Comparison of ENCODE assay signal across 11 mouse cellular contexts in the genomic region with DNA sequence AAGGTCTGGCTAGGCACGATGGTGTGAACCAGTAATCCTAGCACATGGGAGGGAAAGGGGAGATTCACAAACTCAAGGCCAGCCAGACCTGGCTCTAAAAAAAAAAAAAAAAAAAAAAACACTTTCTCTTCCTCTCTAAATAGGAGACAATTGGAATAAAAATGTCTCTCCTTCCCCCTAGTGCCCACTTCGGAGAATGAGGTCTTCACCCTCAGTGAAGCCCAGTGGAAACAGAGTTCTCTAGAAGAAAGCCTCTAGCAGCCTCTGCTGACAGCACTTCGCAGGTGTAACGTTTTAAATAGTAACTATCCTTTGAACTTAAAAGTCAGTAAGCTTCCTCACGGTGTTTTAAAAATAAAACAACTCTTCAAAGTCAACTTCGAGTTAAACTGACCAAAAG. TPM values are rescaled to one million over a fixed set of nuclear protein-coding genes. Genes with fewer than 3 reads are reported as not detected.
DNase-seq lines count a peak whose midpoint lies in the region; ATAC-seq and TF ChIP-seq lines count a peak whose summit lies in the region.
"Had no signal": no experiment of that assay in that cellular context is flagged by ENCODE, and none has a peak within 500 bp of the region (broad histone marks: within the 10 kb centered on the region; RNA-seq: fewer than 3 reads in every experiment).

No protein-coding gene starts in this region.

- peak; percentile 5 for DNase-seq in forebrain, embryonic 14.5 days (ENCODE audit: low spot score)
- DNase-seq in kidney, postnatal 0 days (ENCODE audit: low spot score) = peak; percentile 84
- DNase-seq in kidney, adult 11 months = no peak
- DNase-seq in retina, postnatal 1 day = peak; percentile 2
- no peak for DNase-seq in retina, embryonic 14.5 days (ENCODE audit: low spot score)
- no peak for DNase-seq in urinary bladder, postnatal 36 days (ENCODE audit: low spot score in 2 of 2)
- no peak for DNase-seq in thymus, postnatal 0 days (ENCODE audit: low spot score)
- DNase-seq: left cerebral cortex, postnatal 4 days; lung, adult 2 months had no signal

- WGBS in forebrain, embryonic 14.5 days = 84% methylated on average over 6 of the region's 6 CpGs
- 85% methylated on average over 6 of the region's 6 CpGs for WGBS in forebrain, embryonic 13.5 days
- WGBS in kidney, postnatal 0 days = 28% methylated on average over 6 of the region's 6 CpGs

- H3K4me3 ChIP-seq in forebrain, embryonic 14.5 days (ENCODE audit: low read depth, low read length) = no peak overlapping the region
- no peak overlapping the region for H3K4me3 ChIP-seq in forebrain, embryonic 13.5 days
- no peak overlapping the region for H3K4me3 ChIP-seq in kidney, postnatal 0 days (replicated peaks; ENCODE audit: low read depth, low read length)
- H3K4me3 ChIP-seq: forebrain, embryonic 10.5 days had no signal

- H3K9me3 ChIP-seq in forebrain, embryonic 14.5 days (replicated peaks; ENCODE audit: control insufficient read depth, low read length) = no peaks in the 10 kb centered on the region
- no peaks in the 10 kb centered on the region for H3K9me3 ChIP-seq in forebrain, embryonic 13.5 days (replicated peaks)
- no peaks in the 10 kb centered on the region for H3K9me3 ChIP-seq in kidney, postnatal 0 days (replicated peaks; ENCODE audit: low read length)
- H3K9me3 ChIP-seq: forebrain, embryonic 10.5 days had no signal

- H3K36me3 ChIP-seq in forebrain, embryonic 14.5 days (ENCODE audit: control insufficient read depth, insufficient read depth, low read length) = peaks cover 22% of the 10 kb centered on the region; the same call in 1 of the 2 replicates
- H3K36me3 ChIP-seq in forebrain, embryonic 13.5 days (ENCODE audit: poor library complexity, severe bottlenecking) = peaks cover 44% of the 10 kb centered on the region
- 0 out of 2 replicates have a peak, but pooled peaks cover 3% of the 10 kb centered on the region for H3K36me3 ChIP-seq in kidney, postnatal 0 days (ENCODE audit: insufficient read depth, low read length)

- no peak overlapping the region for H3K4me2 ChIP-seq in forebrain, embryonic 14.5 days (ENCODE audit: low read length)
- H3K4me2 ChIP-seq in forebrain, embryonic 13.5 days = no peak overlapping the region
- peak overlapping the region; percentile 21; the same call in 1 of the 2 replicates for H3K4me2 ChIP-seq in kidney, postnatal 0 days (ENCODE audit: low read length)

- no peak overlapping the region for H3K27ac ChIP-seq in forebrain, embryonic 14.5 days (ENCODE audit: low read depth, low read length)
- H3K27ac ChIP-seq in forebrain, embryonic 13.5 days = no peak overlapping the region
- H3K27ac ChIP-seq in kidney, postnatal 0 days = no peak overlapping the region
- H3K27ac ChIP-seq: forebrain, embryonic 10.5 days had no signal

- no peaks in the 10 kb centered on the region for H3K27me3 ChIP-seq in forebrain, embryonic 14.5 days (replicated peaks; ENCODE audit: control insufficient read depth, insufficient read depth, low read length)
- H3K27me3 ChIP-seq in forebrain, embryonic 13.5 days = no peaks in the 10 kb centered on the region
- H3K27me3 ChIP-seq in kidney, postnatal 0 days (ENCODE audit: insufficient read depth, low read length) = no peaks in the 10 kb centered on the region

- no peak for ATAC-seq in forebrain, embryonic 14.5 days
- no peak for ATAC-seq in forebrain, embryonic 13.5 days
- no peak for ATAC-seq in kidney, postnatal 0 days (replicated peaks; ENCODE audit: low FRiP score, low read depth)

- peak; percentile 67 for TF ChIP-seq CTCF in kidney, postnatal 0 days (IDR thresholded peaks at IDR 0.05; ENCODE audit: low read depth)

- H3K4me1 ChIP-seq in forebrain, embryonic 14.5 days (ENCODE audit: control insufficient read depth, insufficient read depth, low read length) = no peaks in the 10 kb centered on the region
- H3K4me1 ChIP-seq in forebrain, embryonic 13.5 days = no peaks in the 10 kb centered on the region
- H3K4me1 ChIP-seq in kidney, postnatal 0 days (replicated peaks; ENCODE audit: insufficient read depth, low read length) = no peaks in the 10 kb centered on the region
- H3K4me1 ChIP-seq: forebrain, embryonic 10.5 days had no signal

- H3K9ac ChIP-seq in forebrain, embryonic 14.5 days (ENCODE audit: low read length) = no peak overlapping the region
- no peak overlapping the region for H3K9ac ChIP-seq in forebrain, embryonic 13.5 days
- H3K9ac ChIP-seq in kidney, postnatal 0 days (ENCODE audit: low read depth, low read length) = no peak overlapping the region

RNA-seq across cellular contexts. Expression of gene Wdr70, which starts 33.8 kb away (rescaled TPM):
- polyA plus RNA-seq in forebrain, embryonic 14.5 days (2014; fragmentation: Nextera tagmentation; extraction: Ambion mirVana) = 64.0 and 69.0 TPM in 2 replicates
- 70.2 and 72.5 TPM in 2 replicates for polyA plus RNA-seq in forebrain, embryonic 13.5 days (2015; fragmentation: Nextera tagmentation; extraction: Ambion mirVana)
- 39.5 and 46.3 TPM in 2 replicates for polyA plus RNA-seq in kidney, postnatal 0 days (2015; fragmentation: Nextera tagmentation; extraction: Ambion mirVana)
- polyA plus RNA-seq in thymus, postnatal 0 days (2015; fragmentation: Nextera tagmentation; extraction: Ambion mirVana) = 45.7 and 47.4 TPM in 2 replicates

RNA-seq across cellular contexts. Expression of gene Nup155, which starts 43.9 kb away (rescaled TPM):
- polyA plus RNA-seq in forebrain, embryonic 14.5 days (2014; fragmentation: Nextera tagmentation; extraction: Ambion mirVana) = 11.0 and 14.0 TPM in 2 replicates
- polyA plus RNA-seq in forebrain, embryonic 13.5 days (2015; fragmentation: Nextera tagmentation; extraction: Ambion mirVana) = 15.1 and 17.6 TPM in 2 replicates
- 7.2 and 8.3 TPM in 2 replicates for polyA plus RNA-seq in kidney, postnatal 0 days (2015; fragmentation: Nextera tagmentation; extraction: Ambion mirVana)
- polyA plus RNA-seq in thymus, postnatal 0 days (2015; fragmentation: Nextera tagmentation; extraction: Ambion mirVana) = 11.3 and 13.0 TPM in 2 replicates

Comparison
In these comparisons a context has a peak if more than half of its experiments do, and no peak if none do; other contexts are left out.
1. DNase-seq: peak in forebrain, embryonic 14.5 days (single experiment), kidney, postnatal 0 days (single experiment) and retina, postnatal 1 day (single experiment); none in kidney, adult 11 months (single experiment), retina, embryonic 14.5 days (single experiment), urinary bladder, postnatal 36 days (0 of 2) and thymus, postnatal 0 days (single experiment).